13 mouse cellular contexts compared by ENCODE assay signal in genomic region chr13:41416065-41417016, GRCm38 (mm10).
A peak's percentile ranks its signal among the peaks of the same experiment; 100 is the strongest.
DNase-seq lines count a peak whose midpoint lies in the region; ATAC-seq and TF ChIP-seq lines count a peak whose summit lies in the region.
"Had no signal": no experiment of that assay in that cellular context is flagged by ENCODE, and none has a peak within 500 bp of the region (broad histone marks: within the 10 kb centered on the region; RNA-seq: fewer than 3 reads in every experiment).

No protein-coding gene starts in this region.

- no peak for TF ChIP-seq POLR2A in cerebellum, adult 2 months (IDR thresholded peaks at IDR 0.05; ENCODE audit: borderline replicate concordance, insufficient read depth, low read length)

- peak; percentile 16 for DNase-seq in hindbrain, embryonic 11.5 days (ENCODE audit: low spot score)
- no peak for DNase-seq in hindbrain, embryonic 10.5 days (ENCODE audit: low spot score)
- peak; percentile 42 for DNase-seq in embryo, embryonic 11 days
- peak; percentile 74 for DNase-seq in hindbrain, postnatal 0 days (ENCODE audit: low spot score)
- peak; percentile 59 for DNase-seq in retina, postnatal 1 day
- no peak for DNase-seq in c-Kit-positive CD71-positive TER-119-positive erythroid progenitor cells, embryonic 14.5 days (ENCODE audit: low spot score)
- DNase-seq in adrenal gland, adult (ENCODE audit: inconsistent age in 2 of 2, low spot score in 1 of 2), result no peak
- no peak for DNase-seq in cerebellum, adult 2 months
- DNase-seq: gastrocnemius, postnatal 14 days; heart, postnatal 36 days had no signal

- no peak overlapping the region for H3K9ac ChIP-seq in hindbrain, embryonic 11.5 days (ENCODE audit: low read depth, low read length)
- no peak overlapping the region for H3K9ac ChIP-seq in hindbrain, postnatal 0 days (replicated peaks; ENCODE audit: low read length)
- H3K9ac ChIP-seq: embryonic facial prominence, embryonic 12.5 days; liver, embryonic 12.5 days had no signal

- H3K4me2 ChIP-seq in hindbrain, embryonic 11.5 days (replicated peaks; ENCODE audit: low read depth, low read length), result no peak overlapping the region
- no peak overlapping the region for H3K4me2 ChIP-seq in hindbrain, postnatal 0 days (ENCODE audit: low read depth, low read length)
- H3K4me2 ChIP-seq: embryonic facial prominence, embryonic 12.5 days; liver, embryonic 12.5 days had no signal

- H3K4me1 ChIP-seq in hindbrain, embryonic 11.5 days (replicated peaks; ENCODE audit: control insufficient read depth, insufficient read depth, low read length), result no peaks in the 10 kb centered on the region
- no peaks in the 10 kb centered on the region for H3K4me1 ChIP-seq in hindbrain, embryonic 10.5 days (replicated peaks)
- no peaks in the 10 kb centered on the region for H3K4me1 ChIP-seq in hindbrain, postnatal 0 days (ENCODE audit: insufficient read depth, low read length)
- H3K4me1 ChIP-seq in cerebellum, adult 2 months (ENCODE audit: control insufficient read depth, insufficient read depth, low read length), result no peaks in the 10 kb centered on the region
- H3K4me1 ChIP-seq: embryonic facial prominence, embryonic 12.5 days; liver, embryonic 12.5 days had no signal

- H3K36me3 ChIP-seq in hindbrain, embryonic 11.5 days (ENCODE audit: control insufficient read depth, insufficient read depth, low read length), result no peaks in the 10 kb centered on the region
- H3K36me3 ChIP-seq in hindbrain, embryonic 10.5 days, result no peaks in the 10 kb centered on the region
- H3K36me3 ChIP-seq in hindbrain, postnatal 0 days (ENCODE audit: insufficient read depth, low read length), result no peaks in the 10 kb centered on the region
- H3K36me3 ChIP-seq: embryonic facial prominence, embryonic 12.5 days; liver, embryonic 12.5 days had no signal

- ATAC-seq in hindbrain, embryonic 11.5 days (ENCODE audit: low FRiP score), result peak; percentile 59; the same call in 1 of the 2 replicates
- peak; percentile 94 for ATAC-seq in hindbrain, postnatal 0 days
- ATAC-seq: CD4-positive, CD25-positive, alpha-beta regulatory T cell, adult 4 months; liver, embryonic 12.5 days had no signal

- no peak for TF ChIP-seq CTCF in hindbrain, postnatal 0 days (IDR thresholded peaks at IDR 0.05; ENCODE audit: low read depth)
- TF ChIP-seq CTCF in cerebellum, adult 2 months (IDR thresholded peaks at IDR 0.05; ENCODE audit: borderline replicate concordance, insufficient read depth, low read depth, low read length), result no peak

- no peaks in the 10 kb centered on the region for H3K9me3 ChIP-seq in hindbrain, embryonic 11.5 days (ENCODE audit: control insufficient read depth, low read length)
- no peaks in the 10 kb centered on the region for H3K9me3 ChIP-seq in hindbrain, embryonic 10.5 days
- H3K9me3 ChIP-seq in hindbrain, postnatal 0 days (ENCODE audit: low read length), result no peaks in the 10 kb centered on the region
- H3K9me3 ChIP-seq: embryonic facial prominence, embryonic 12.5 days; liver, embryonic 12.5 days had no signal

- H3K27me3 ChIP-seq in hindbrain, embryonic 11.5 days (ENCODE audit: control insufficient read depth, insufficient read depth, low read length), result no peaks in the 10 kb centered on the region
- H3K27me3 ChIP-seq in hindbrain, embryonic 10.5 days (ENCODE audit: insufficient read depth, poor library complexity, severe bottlenecking), result no peaks in the 10 kb centered on the region
- no peaks in the 10 kb centered on the region for H3K27me3 ChIP-seq in hindbrain, postnatal 0 days (ENCODE audit: insufficient read depth, low read length)
- H3K27me3 ChIP-seq in cerebellum, adult 2 months (ENCODE audit: control insufficient read depth, insufficient read depth, low read length), result no peaks in the 10 kb centered on the region
- H3K27me3 ChIP-seq: embryonic facial prominence, embryonic 12.5 days; liver, embryonic 12.5 days had no signal

- WGBS in hindbrain, embryonic 11.5 days, result 79% methylated on average over 11 of the region's 11 CpGs
- 85% methylated on average over 11 of the region's 11 CpGs for WGBS in hindbrain, embryonic 10.5 days
- WGBS in hindbrain, postnatal 0 days, result 27% methylated on average over 11 of the region's 11 CpGs
- WGBS in cerebellum, adult 2 months, result 38% methylated on average over 11 of the region's 11 CpGs

- no peak overlapping the region for H3K4me3 ChIP-seq in hindbrain, embryonic 11.5 days (ENCODE audit: low read depth, low read length)
- H3K4me3 ChIP-seq in hindbrain, embryonic 10.5 days, result no peak overlapping the region
- H3K4me3 ChIP-seq in hindbrain, postnatal 0 days (ENCODE audit: low read length), result no peak overlapping the region
- no peak overlapping the region for H3K4me3 ChIP-seq in cerebellum, adult 2 months (replicated peaks; ENCODE audit: insufficient read depth, low read depth, low read length)
- H3K4me3 ChIP-seq: embryonic facial prominence, embryonic 12.5 days; liver, embryonic 12.5 days had no signal

- H3K27ac ChIP-seq in hindbrain, embryonic 11.5 days (ENCODE audit: low read depth, low read length), result no peak overlapping the region
- H3K27ac ChIP-seq in hindbrain, embryonic 10.5 days, result no peak overlapping the region
- H3K27ac ChIP-seq in hindbrain, postnatal 0 days, result peak overlapping the region; percentile 71; the same call in 1 of the 2 replicates
- no peak overlapping the region for H3K27ac ChIP-seq in cerebellum, adult 2 months (ENCODE audit: insufficient read depth, low read length)
- H3K27ac ChIP-seq: embryonic facial prominence, embryonic 12.5 days; liver, embryonic 12.5 days had no signal

Comparison
In these comparisons a context has a peak if more than half of its experiments do, and no peak if none do; other contexts are left out.
1. DNase-seq: peak in hindbrain, embryonic 11.5 days (single experiment), embryo, embryonic 11 days (single experiment), hindbrain, postnatal 0 days (single experiment) and retina, postnatal 1 day (single experiment); none in hindbrain, embryonic 10.5 days (single experiment), c-Kit-positive CD71-positive TER-119-positive erythroid progenitor cells, embryonic 14.5 days (single experiment), adrenal gland, adult (0 of 2) and cerebellum, adult 2 months (0 of 2).